Mouse (Mus musculus): ENCODE data around the gene Rpn2. TPM values are rescaled to one million over a fixed set of nuclear protein-coding genes. Genes with fewer than 3 reads are reported as not detected.

Rpn2 gene
- total and polyA plus RNA-seq, 2 experiments from 2014 or later, result 184 to 198 TPM

GRCm38 (mm10) chr2:157308273-157308917, 29.6 kb downstream of the Rpn2 start:
- H3K4me3 ChIP-seq (ENCODE audit: low read depth, low read length), result no peak overlapping the region
- no peak overlapping the region for H3K9ac ChIP-seq
- H3K27ac ChIP-seq (ENCODE audit: low read depth, low read length), result 0 out of 2 replicates have a peak overlapping the region, but pooled peaks have one; percentile 40
- WGBS, result 43% methylated on average over 2 of the region's 2 CpGs
- ATAC-seq (peak; percentile 64), DNase-seq (peak; percentile 56)
- TF ChIP-seq CTCF (IDR thresholded peaks at IDR 0.05; ENCODE audit: low read depth), result no peak
- no peaks in the 10 kb centered on the region for H3K27me3 ChIP-seq (ENCODE audit: insufficient read depth, low read length)
- H3K4me2 ChIP-seq (ENCODE audit: low read depth), result no peak overlapping the region
- peaks cover 38% of the 10 kb centered on the region for H3K36me3 ChIP-seq (ENCODE audit: insufficient read depth)
- H3K9me3 ChIP-seq (ENCODE audit: low read length), result no peaks in the 10 kb centered on the region
- H3K4me1 ChIP-seq (ENCODE audit: insufficient read depth), result 0 out of 2 replicates have a peak, but pooled peaks cover 5% of the 10 kb centered on the region

GRCm38 (mm10) chr2:157309611-157310010, 30.8 kb downstream of the Rpn2 start:
- H3K9ac ChIP-seq, result no peak overlapping the region
- no peak overlapping the region for H3K27ac ChIP-seq (ENCODE audit: low read depth, low read length)
- no peak overlapping the region for H3K4me2 ChIP-seq (ENCODE audit: low read depth)
- no peak overlapping the region for H3K4me3 ChIP-seq (ENCODE audit: low read depth, low read length)
- H3K36me3 ChIP-seq (ENCODE audit: insufficient read depth), result peaks cover 30% of the 10 kb centered on the region
- ATAC-seq, result no peak
- H3K27me3 ChIP-seq (ENCODE audit: insufficient read depth, low read length), result no peaks in the 10 kb centered on the region
- WGBS, result 94% methylated on average over 8 of the region's 8 CpGs
- no peak for DNase-seq
- no peak for TF ChIP-seq CTCF (IDR thresholded peaks at IDR 0.05; ENCODE audit: low read depth)
- H3K4me1 ChIP-seq (ENCODE audit: insufficient read depth), result 0 out of 2 replicates have a peak, but pooled peaks cover 5% of the 10 kb centered on the region
- no peaks in the 10 kb centered on the region for H3K9me3 ChIP-seq (ENCODE audit: low read length)

- WGBS, result 78% methylated on average over 6 of the region's 6 CpGs
- Histone ChIP-seq H3K9me3 (ENCODE audit: low read length) (no peaks in the 10 kb centered on the region), H3K27ac (ENCODE audit: low read depth, low read length) (no peak overlapping the region), H3K27me3 (ENCODE audit: insufficient read depth, low read length) (no peaks in the 10 kb centered on the region), H3K4me1 (ENCODE audit: insufficient read depth) (0 out of 2 replicates have a peak, but pooled peaks cover 8% of the 10 kb centered on the region), H3K4me3 (ENCODE audit: low read depth, low read length) (no peak overlapping the region), H3K36me3 (ENCODE audit: insufficient read depth) (peaks cover 39% of the 10 kb centered on the region), H3K4me2 (ENCODE audit: low read depth) (no peak overlapping the region), H3K9ac (no peak overlapping the region)
- no peak for TF ChIP-seq CTCF (IDR thresholded peaks at IDR 0.05; ENCODE audit: low read depth)
- DNase-seq, result no peak
- ATAC-seq, result no peak
These were observed 32.3 kb downstream of the Rpn2 start for GRCm38 (mm10) chr2:157310963-157311637.

- WGBS, result 45% methylated on average over 3 of the region's 3 CpGs
These were observed 34.9 kb downstream of the Rpn2 start for GRCm38 (mm10) chr2:157313718-157314117.

GRCm38 (mm10) chr2:157314310-157314709, 35.5 kb downstream of the Rpn2 start:
- no peak overlapping the region for H3K27ac ChIP-seq (ENCODE audit: low read depth, low read length)
- no peak overlapping the region; the same call in 1 of the 2 replicates for H3K9ac ChIP-seq
- H3K4me1 ChIP-seq (ENCODE audit: insufficient read depth), result 0 out of 2 replicates have a peak, but pooled peaks cover 3% of the 10 kb centered on the region
- no peaks in the 10 kb centered on the region for H3K27me3 ChIP-seq (ENCODE audit: insufficient read depth, low read length)
- DNase-seq, result no peak
- no peak for TF ChIP-seq CTCF (IDR thresholded peaks at IDR 0.05; ENCODE audit: low read depth)
- ATAC-seq, result peak; percentile 30; the same call in 1 of the 2 replicates
- no peaks in the 10 kb centered on the region for H3K9me3 ChIP-seq (ENCODE audit: low read length)
- peaks cover 63% of the 10 kb centered on the region for H3K36me3 ChIP-seq (ENCODE audit: insufficient read depth)
- H3K4me3 ChIP-seq (ENCODE audit: low read depth, low read length), result no peak overlapping the region
- 37% methylated on average over 7 of the region's 7 CpGs for WGBS
- no peak overlapping the region for H3K4me2 ChIP-seq (ENCODE audit: low read depth)

More at GRCm38 (mm10) chr2:157313718-157314117, 34.9 kb downstream of the Rpn2 start:
- DNase-seq (no peak), ATAC-seq (peak; percentile 62)
- Histone ChIP-seq H3K27ac (ENCODE audit: low read depth, low read length) (peak overlapping the region; percentile 42; the same call in 1 of the 2 replicates), H3K36me3 (ENCODE audit: insufficient read depth) (peaks cover 62% of the 10 kb centered on the region), H3K9ac (no peak overlapping the region), H3K4me2 (ENCODE audit: low read depth) (no peak overlapping the region), H3K9me3 (ENCODE audit: low read length) (no peaks in the 10 kb centered on the region), H3K4me3 (ENCODE audit: low read depth, low read length) (no peak overlapping the region), H3K27me3 (ENCODE audit: insufficient read depth, low read length) (no peaks in the 10 kb centered on the region), H3K4me1 (ENCODE audit: insufficient read depth) (0 out of 2 replicates have a peak, but pooled peaks cover 3% of the 10 kb centered on the region)
- no peak for TF ChIP-seq CTCF (IDR thresholded peaks at IDR 0.05; ENCODE audit: low read depth)

GRCm38 (mm10) chr2:157315486-157315885, 36.7 kb downstream of the Rpn2 start:
- Histone ChIP-seq H3K27me3 (ENCODE audit: insufficient read depth, low read length) (no peaks in the 10 kb centered on the region), H3K9me3 (ENCODE audit: low read length) (no peaks in the 10 kb centered on the region), H3K4me3 (ENCODE audit: low read depth, low read length) (no peak overlapping the region), H3K9ac (no peak overlapping the region), H3K36me3 (ENCODE audit: insufficient read depth) (peaks cover 64% of the 10 kb centered on the region), H3K4me2 (ENCODE audit: low read depth) (no peak overlapping the region), H3K27ac (ENCODE audit: low read depth, low read length) (no peak overlapping the region), H3K4me1 (ENCODE audit: insufficient read depth) (0 out of 2 replicates have a peak, but pooled peaks cover 3% of the 10 kb centered on the region)
- TF ChIP-seq CTCF (IDR thresholded peaks at IDR 0.05; ENCODE audit: low read depth), result no peak
- DNase-seq, result peak; percentile 50
- ATAC-seq, result no peak
- 51% methylated on average over 6 of the region's 6 CpGs for WGBS
